In genomic region chr7:142471414-142471861, GRCm38 (mm10) we compare ENCODE assay signal across 10 mouse cellular contexts. TPM values are rescaled to one million over a fixed set of nuclear protein-coding genes. Genes with fewer than 3 reads are reported as not detected.
DNase-seq lines count a peak whose midpoint lies in the region; ATAC-seq lines count a peak whose summit lies in the region.
"Had no signal": no experiment of that assay in that cellular context is flagged by ENCODE, and none has a peak within 500 bp of the region (broad histone marks: within the 10 kb centered on the region; RNA-seq: fewer than 3 reads in every experiment).

No protein-coding gene starts in this region.

- peaks cover 46% of the 10 kb centered on the region for H3K4me1 ChIP-seq in stomach, embryonic 14.5 days (ENCODE audit: control insufficient read depth, insufficient read depth, low read length)

- peak; percentile 22 for DNase-seq in gastrocnemius, postnatal 10 days
- no peak for DNase-seq in gastrocnemius, postnatal 4 days (ENCODE audit: low spot score in 2 of 2)
- peak; percentile 25 for DNase-seq in ovary, postnatal 36 days (ENCODE audit: low spot score)
- no peak for DNase-seq in ovary, postnatal 10 days (ENCODE audit: low spot score)
- DNase-seq in heart, postnatal 36 days, result peak; percentile 18 to 37
- DNase-seq in B cell, adult 2 months, result no peak
- DNase-seq in thymus, postnatal 10 days (ENCODE audit: low spot score in 2 of 2), result no peak
- DNase-seq: adrenal gland, adult 8-10 months had no signal

- peak overlapping the region; percentile 74 for H3K9ac ChIP-seq in stomach, embryonic 14.5 days (replicated peaks; ENCODE audit: low read depth, low read length)

- no peaks in the 10 kb centered on the region for H3K27me3 ChIP-seq in stomach, embryonic 14.5 days (ENCODE audit: control insufficient read depth, insufficient read depth, low read length)

- intact Hi-C loops in heart, postnatal 36 days (cut with DNase I), result no loop called here

- 25% methylated on average over 6 of the region's 6 CpGs for WGBS in stomach, embryonic 14.5 days

- H3K9me3 ChIP-seq in stomach, embryonic 14.5 days (ENCODE audit: control insufficient read depth, low read depth, low read length), result no peaks in the 10 kb centered on the region
- H3K9me3 ChIP-seq: megakaryocyte, embryonic 14.5 days had no signal

- peak overlapping the region; percentile 97 for H3K27ac ChIP-seq in stomach, embryonic 14.5 days (ENCODE audit: low read length)

- H3K4me3 ChIP-seq in stomach, embryonic 14.5 days (ENCODE audit: low read depth, low read length), result peak overlapping the region; percentile 38

- ATAC-seq in stomach, embryonic 14.5 days (ENCODE audit: insufficient number of reproducible peaks, insufficient read depth, low FRiP score, low read depth), result peak; percentile 38; the same call in 1 of the 2 replicates

- H3K4me2 ChIP-seq in stomach, embryonic 14.5 days (replicated peaks; ENCODE audit: low read depth, low read length), result peak overlapping the region; percentile 70

- H3K36me3 ChIP-seq in stomach, embryonic 14.5 days (ENCODE audit: control insufficient read depth, insufficient read depth, low read length), result peaks cover 3% of the 10 kb centered on the region; the same call in 1 of the 2 replicates

RNA-seq across cellular contexts. Expression of gene Lsp1, which starts 10.8 kb away (rescaled TPM):
- 10 to 100 TPM; 14.4 to 24.4 TPM for total RNA-seq in gastrocnemius, postnatal 10 days (2021)
- total RNA-seq in gastrocnemius, postnatal 4 days (2021), result 10 to 100 TPM; 26.3 to 28.7 TPM
- total RNA-seq in heart, postnatal 36 days (2021), result 10 to 100 TPM; 31.7 to 40.4 TPM
- polyA plus RNA-seq in stomach, embryonic 14.5 days (2014; fragmentation: Nextera tagmentation; extraction: Ambion mirVana), result 194 and 211 TPM in 2 replicates

RNA-seq across cellular contexts. Expression of gene Tnnt3, which starts 27.2 kb away (rescaled TPM):
- total RNA-seq in gastrocnemius, postnatal 10 days (2021), result over 10,000 TPM; 17,146 to 18,824 TPM
- over 10,000 TPM in 1 of 2 experiments, 1,000 to 10,000 TPM in 1; 9,881 to 10,830 TPM for total RNA-seq in gastrocnemius, postnatal 4 days (2021)
- under 1 TPM; 0.61 to 0.68 TPM for total RNA-seq in heart, postnatal 36 days (2021)
- 2.2 and 2.6 TPM in 2 replicates for polyA plus RNA-seq in stomach, embryonic 14.5 days (2014; fragmentation: Nextera tagmentation; extraction: Ambion mirVana)

RNA-seq across cellular contexts. Expression of gene Tnni2, which starts 29.8 kb away (rescaled TPM):
- total RNA-seq in gastrocnemius, postnatal 10 days (2021), result over 10,000 TPM; 11,296 to 12,937 TPM
- 1,000 to 10,000 TPM; 7,757 to 8,026 TPM for total RNA-seq in gastrocnemius, postnatal 4 days (2021)
- total RNA-seq in heart, postnatal 36 days (2021), result 1 to 10 TPM; 1.6 to 3.4 TPM
- polyA plus RNA-seq in stomach, embryonic 14.5 days (2014; fragmentation: Nextera tagmentation; extraction: Ambion mirVana), result 4.6 and 5.8 TPM in 2 replicates

RNA-seq across cellular contexts. Expression of gene Syt8, which starts 36.8 kb away (rescaled TPM):
- total RNA-seq in gastrocnemius, postnatal 10 days (2021), result under 1 TPM in 1 of 2 experiments, not detected in 1; 0.36 TPM
- not detected for total RNA-seq in gastrocnemius, postnatal 4 days (2021)
- total RNA-seq in heart, postnatal 36 days (2021), result not detected
- polyA plus RNA-seq in stomach, embryonic 14.5 days (2014; fragmentation: Nextera tagmentation; extraction: Ambion mirVana), result 4.8 and 6.6 TPM in 2 replicates

Comparison
In these comparisons a context has a peak if more than half of its experiments do, and no peak if none do; other contexts are left out.
1. DNase-seq: peak in gastrocnemius, postnatal 10 days (single experiment), ovary, postnatal 36 days (single experiment) and heart, postnatal 36 days (2 of 2); none in gastrocnemius, postnatal 4 days (0 of 2), ovary, postnatal 10 days (single experiment), B cell, adult 2 months (0 of 2) and thymus, postnatal 10 days (0 of 2).
2. RNA of gene Tnnt3, which starts 27.2 kb away (total RNA-seq): 17,146 to 18,824 TPM in gastrocnemius, postnatal 10 days and 9,881 to 10,830 TPM in gastrocnemius, postnatal 4 days; 0.61 to 0.68 TPM in heart, postnatal 36 days; every median in the first group is over 1,000 times any median in the second.
3. RNA of gene Tnni2, which starts 29.8 kb away (total RNA-seq): 11,296 to 12,937 TPM in gastrocnemius, postnatal 10 days and 7,757 to 8,026 TPM in gastrocnemius, postnatal 4 days; 1.6 to 3.4 TPM in heart, postnatal 36 days; every median in the first group is over 1,000 times any median in the second.